Mouse (Mus musculus) limb, embryonic 11.5 days (tissue): ENCODE data around the gene Lemd2. TPM values are rescaled to one million over a fixed set of nuclear protein-coding genes. Genes with fewer than 3 reads are reported as not detected.

ENCODE experiments used
- ATAC-seq: fragments of 200-750 bp; cut with Nextera tagmentation; 2 replicates; pipeline ENCODE4 v1.8.0; 2017; ENCODE audit warnings: low read depth; ENCODE audit not compliant: insufficient number of reproducible peaks, low FRiP score, low TSS enrichment
- DNase-seq: peaks from one replicate; pipeline ENCODE4 v3.0.0-alpha.2; 2015; ENCODE audit warnings: low spot score
- H3K27ac ChIP-seq: fragments of 300-500 bp; sonication (generic); replicated peaks from 2 replicates; pipeline ENCODE4 v1.5.1; 2014; ENCODE audit warnings: low read depth, mild to moderate bottlenecking, low read length
- H3K27me3 ChIP-seq: fragments of 300-500 bp; sonication (generic); 2 replicates; pipeline ENCODE4 v1.6.1; 2014; ENCODE audit warnings: mild to moderate bottlenecking, low read length, mixed read lengths; ENCODE audit not compliant: control insufficient read depth, insufficient read depth
- H3K36me3 ChIP-seq: fragments of 300-500 bp; sonication (generic); 2 replicates; pipeline ENCODE4 v1.6.1; 2014; ENCODE audit warnings: mild to moderate bottlenecking, low read length, moderate library complexity, mixed read lengths; ENCODE audit not compliant: control insufficient read depth, insufficient read depth
- H3K4me1 ChIP-seq: fragments of 300-500 bp; sonication (generic); 2 replicates; pipeline ENCODE4 v1.6.1; 2014; ENCODE audit warnings: low read length, mixed read lengths; ENCODE audit not compliant: control insufficient read depth, insufficient read depth
- H3K4me2 ChIP-seq: fragments of 300-500 bp; sonication (generic); 2 replicates; pipeline ENCODE4 v1.6.1; 2014; ENCODE audit warnings: low read depth, mild to moderate bottlenecking, moderate library complexity; ENCODE audit not compliant: severe bottlenecking
- H3K4me3 ChIP-seq: fragments of 300-500 bp; sonication (generic); 2 replicates; pipeline ENCODE4 v1.5.1; 2014; ENCODE audit warnings: low read depth, low read length
- H3K9ac ChIP-seq: fragments of 300-500 bp; sonication (generic); 2 replicates; pipeline ENCODE4 v1.6.1; 2014; ENCODE audit warnings: mild to moderate bottlenecking, low read length
- H3K9me3 ChIP-seq: fragments of 300-500 bp; sonication (generic); 2 replicates; pipeline ENCODE4 v1.6.1; 2016; ENCODE audit warnings: low read length; ENCODE audit not compliant: control insufficient read depth
- WGBS: fragments of 180-500 bp; shearing (Covaris S2); extraction: QIAGEN DNeasy Blood & Tissue Kit; methylation state at CpG from one replicate; pipeline ENCODE4 v1.1.7; 2014; 5-methylcytosine and 5-hydroxymethylcytosine counted together
- polyA plus RNA-seq: library from polyadenylated mRNA; unstranded; fragments of >200 nt; fragmentation: Nextera tagmentation; extraction: Ambion mirVana; gene quantifications from 2 replicates; pipeline ENCODE4 v1.2.1, GENCODE M21; 2014

The Lemd2 gene
- polyA plus RNA-seq, 1 experiment from 2014 or later, result 14.2 TPM

DNA sequence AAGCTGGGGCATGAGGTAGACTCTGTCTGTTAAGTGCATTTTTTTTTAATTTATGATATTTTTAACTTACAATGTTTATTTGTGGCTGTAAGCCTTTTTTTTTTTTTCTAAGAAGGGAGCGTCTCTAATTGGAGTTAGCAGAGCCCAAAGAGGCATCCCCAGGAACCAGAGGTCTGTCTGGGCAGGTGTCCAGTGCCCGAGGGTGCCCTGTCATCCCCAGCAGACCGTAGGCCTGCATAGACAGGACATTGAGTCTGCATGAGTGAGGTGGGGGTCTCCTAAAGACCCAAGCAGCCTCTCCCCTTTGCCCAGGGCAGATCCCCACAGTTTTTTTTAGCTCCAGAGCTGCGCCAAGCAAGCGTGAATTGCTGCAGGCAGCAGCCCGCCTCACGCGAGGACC, 48.5 kb downstream of the Lemd2 start:
- 81% methylated on average over 8 of the region's 8 CpGs for WGBS
- Histone ChIP-seq H3K27ac (no peak overlapping the region), H3K4me1 (0 out of 2 replicates have a peak, but pooled peaks cover 4% of the 10 kb centered on the region), H3K4me3 (no peak overlapping the region), H3K9me3 (no peaks in the 10 kb centered on the region), H3K36me3 (no peaks in the 10 kb centered on the region), H3K27me3 (no peaks in the 10 kb centered on the region), H3K9ac (no peak overlapping the region), H3K4me2 (no peak overlapping the region)
- no peak for DNase-seq
- ATAC-seq, result no peak

- WGBS, result 47% methylated on average over 6 of the region's 6 CpGs
- Histone ChIP-seq H3K4me3 (no peak overlapping the region), H3K4me2 (no peak overlapping the region), H3K36me3 (no peaks in the 10 kb centered on the region), H3K9ac (no peak overlapping the region), H3K27ac (no peak overlapping the region), H3K4me1 (0 out of 2 replicates have a peak, but pooled peaks cover 4% of the 10 kb centered on the region), H3K27me3 (no peaks in the 10 kb centered on the region), H3K9me3 (no peaks in the 10 kb centered on the region)
- ATAC-seq (no peak), DNase-seq (no peak)
These were observed 49.4 kb downstream of the Lemd2 start for GRCm38 (mm10) chr17:27154881-27155280.

DNA sequence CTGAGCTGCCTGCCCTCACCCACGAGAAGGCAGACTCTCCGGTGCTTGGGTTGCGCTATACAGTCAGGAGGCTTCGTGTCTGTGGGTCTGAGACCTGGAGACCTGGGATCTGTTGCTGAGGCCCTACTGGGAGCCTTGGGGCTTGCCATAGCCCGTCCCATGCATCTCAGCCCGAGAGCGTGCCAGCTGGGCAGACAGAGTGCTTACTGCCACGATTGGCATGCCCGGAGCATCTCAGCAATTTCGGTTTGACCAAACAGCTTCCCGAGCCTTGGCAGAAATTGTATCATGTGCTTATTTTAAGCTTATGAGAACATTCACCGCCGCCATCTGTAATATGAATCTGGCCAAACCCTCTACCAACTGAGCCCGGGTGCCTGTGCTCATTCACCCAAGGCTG, 50.0 kb downstream of the Lemd2 start:
- ATAC-seq, result no peak
- no peak for DNase-seq
- Histone ChIP-seq H3K4me1 (0 out of 2 replicates have a peak, but pooled peaks cover 4% of the 10 kb centered on the region), H3K27me3 (no peaks in the 10 kb centered on the region), H3K9me3 (no peaks in the 10 kb centered on the region), H3K27ac (no peak overlapping the region), H3K4me3 (no peak overlapping the region), H3K9ac (no peak overlapping the region), H3K4me2 (no peak overlapping the region), H3K36me3 (no peaks in the 10 kb centered on the region)
- 92% methylated on average over 14 of the region's 14 CpGs for WGBS

DNA sequence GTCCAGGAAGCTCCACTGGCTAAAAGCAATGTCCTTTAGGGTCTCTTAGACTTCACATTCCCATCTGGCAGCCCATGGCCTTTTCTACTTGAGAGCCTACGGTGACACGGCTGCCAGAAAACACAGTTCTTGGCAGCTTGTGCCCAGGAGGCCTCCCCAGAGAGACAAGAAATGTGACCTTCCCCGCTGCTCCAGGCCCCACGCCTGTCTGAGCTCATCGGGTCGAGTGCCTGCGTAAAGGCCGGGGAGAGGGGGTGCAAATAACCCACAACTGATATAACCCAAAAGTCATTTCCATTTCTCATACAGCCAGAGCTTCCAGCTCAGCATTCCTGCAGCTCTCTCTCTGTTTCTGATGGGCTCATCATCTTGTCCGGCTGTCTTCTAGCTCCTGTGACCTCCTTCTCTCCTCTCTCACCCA, 50.5 kb downstream of the Lemd2 start:
- Histone ChIP-seq H3K4me1 (peaks cover 4% of the 10 kb centered on the region; the same call in 1 of the 2 replicates), H3K27ac (no peak overlapping the region), H3K4me2 (no peak overlapping the region), H3K9ac (no peak overlapping the region), H3K9me3 (no peaks in the 10 kb centered on the region), H3K36me3 (no peaks in the 10 kb centered on the region), H3K4me3 (no peak overlapping the region), H3K27me3 (no peaks in the 10 kb centered on the region)
- WGBS, result 82% methylated on average over 9 of the region's 9 CpGs
- DNase-seq (no peak), ATAC-seq (no peak)

DNA sequence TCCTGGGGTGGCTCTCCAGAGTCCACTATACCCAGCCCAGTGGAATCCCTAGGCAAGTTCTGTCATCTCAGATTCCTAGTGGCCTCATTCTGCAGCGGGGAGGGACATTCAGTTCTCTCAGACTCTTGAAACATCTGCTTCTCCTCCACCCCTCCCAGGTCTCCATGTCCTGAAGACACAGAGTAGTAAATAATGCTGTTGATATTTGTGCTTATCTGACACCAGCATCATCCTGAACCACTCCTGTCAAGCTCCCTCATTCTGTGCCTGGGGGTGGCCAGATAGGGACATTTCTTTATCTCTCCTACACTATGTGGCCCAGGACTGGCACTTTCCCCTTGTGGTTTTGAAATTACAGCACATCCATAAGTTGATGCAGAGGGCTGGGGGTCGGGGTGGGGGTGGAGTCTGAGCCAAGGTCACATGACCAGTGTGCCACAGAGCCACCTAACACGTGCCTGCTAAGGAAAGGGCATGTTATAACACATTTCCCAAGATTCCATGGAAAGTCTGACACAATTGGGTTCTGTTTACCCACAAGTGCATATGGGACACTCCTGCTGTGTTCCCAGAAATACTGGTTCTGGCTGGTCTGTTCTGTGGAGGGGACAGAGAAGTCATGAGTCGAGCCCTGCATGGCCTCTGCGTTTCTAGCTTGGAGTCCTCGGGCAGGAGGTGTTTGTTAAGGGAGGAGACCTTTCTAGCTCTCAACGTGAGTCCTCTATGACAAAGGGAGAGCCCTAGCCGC, 51.1 kb downstream of the Lemd2 start:
- no peaks in the 10 kb centered on the region for H3K36me3 ChIP-seq

GRCm38 (mm10) chr17:27151411-27151810, 52.9 kb downstream of the Lemd2 start:
- ATAC-seq, result no peak
- no peak overlapping the region for H3K4me3 ChIP-seq
- no peak overlapping the region for H3K27ac ChIP-seq
- 68% methylated on average over 8 of the region's 8 CpGs for WGBS
- peaks cover 9% of the 10 kb centered on the region for H3K4me1 ChIP-seq
- H3K9ac ChIP-seq, result no peak overlapping the region
- no peak overlapping the region for H3K4me2 ChIP-seq
- no peaks in the 10 kb centered on the region for H3K9me3 ChIP-seq
- no peaks in the 10 kb centered on the region for H3K36me3 ChIP-seq
- no peaks in the 10 kb centered on the region for H3K27me3 ChIP-seq
- DNase-seq, result peak; percentile 47

More for the DNA sequence above, 51.1 kb downstream of the Lemd2 start:
- no peaks in the 10 kb centered on the region for H3K27me3 ChIP-seq
- 73% methylated on average over 8 of the region's 8 CpGs for WGBS
- no peak for DNase-seq
- H3K9me3 ChIP-seq, result no peaks in the 10 kb centered on the region
- H3K4me3 ChIP-seq, result no peak overlapping the region
- H3K27ac ChIP-seq, result no peak overlapping the region
- H3K4me2 ChIP-seq, result no peak overlapping the region
- H3K4me1 ChIP-seq, result peaks cover 4% of the 10 kb centered on the region; the same call in 1 of the 2 replicates
- H3K9ac ChIP-seq, result no peak overlapping the region
- no peak for ATAC-seq

GRCm38 (mm10) chr17:27150871-27151270, 53.4 kb downstream of the Lemd2 start:
- peaks cover 14% of the 10 kb centered on the region for H3K4me1 ChIP-seq
- WGBS, result 81% methylated on average over 7 of the region's 7 CpGs

DNA sequence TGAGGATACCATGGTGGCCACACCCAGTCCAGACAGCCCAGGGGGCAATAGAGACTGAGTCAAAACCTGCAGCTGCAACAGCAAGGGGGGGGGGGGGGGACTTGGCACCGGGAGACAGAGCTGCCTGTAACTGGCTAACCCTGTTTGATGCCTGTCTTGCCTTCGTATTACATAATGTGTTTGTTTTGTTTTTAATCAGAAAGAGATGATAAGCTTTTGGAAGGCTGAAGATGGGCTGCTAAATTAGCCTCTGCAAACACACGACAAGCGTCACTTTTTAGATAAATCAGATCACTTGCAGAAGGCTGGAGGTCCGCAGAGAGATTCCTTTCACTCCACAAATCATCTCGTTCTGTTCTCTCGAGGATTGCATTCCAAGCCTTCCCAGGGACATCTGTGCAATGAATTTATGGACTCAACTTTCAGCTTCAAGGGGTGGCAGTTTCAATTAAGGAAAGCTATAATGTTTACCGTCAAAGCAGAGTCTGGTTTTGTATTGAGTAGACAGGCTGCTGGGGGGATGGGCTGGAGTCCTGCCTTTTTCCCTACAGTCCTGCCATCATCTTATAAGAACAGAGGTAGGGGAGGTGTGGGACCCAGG, 57.8 kb downstream of the Lemd2 start:
- Histone ChIP-seq H3K36me3 (no peaks in the 10 kb centered on the region), H3K27ac (no peak overlapping the region), H3K4me2 (no peak overlapping the region), H3K4me1 (peaks cover 12% of the 10 kb centered on the region), H3K4me3 (no peak overlapping the region), H3K27me3 (no peaks in the 10 kb centered on the region), H3K9me3 (no peaks in the 10 kb centered on the region), H3K9ac (no peak overlapping the region)
- whole genome bisulfite sequencing, result 5% methylated on average over 8 of the region's 8 CpGs
- ATAC-seq, result no peak
- DNase-seq, result peak; percentile 67

More at GRCm38 (mm10) chr17:27150871-27151270, 53.4 kb downstream of the Lemd2 start:
- Histone ChIP-seq H3K9ac (no peak overlapping the region), H3K9me3 (no peaks in the 10 kb centered on the region), H3K4me3 (no peak overlapping the region), H3K4me2 (no peak overlapping the region), H3K27me3 (no peaks in the 10 kb centered on the region), H3K27ac (no peak overlapping the region), H3K36me3 (no peaks in the 10 kb centered on the region)
- ATAC-seq (no peak), DNase-seq (no peak)
